Mouse (Mus musculus) cerebellum, adult 2 months (tissue): ENCODE measurements around the gene Dus3l. TPM values are rescaled to one million over a fixed set of nuclear protein-coding genes. Genes with fewer than 3 reads are reported as not detected.

Experiments
- DNase-seq, 2 experiments: peaks; one replicate each; pipeline ENCODE4 v3.0.0; 2021
- H3K27ac ChIP-seq: fragments of 200-500 bp; 2 replicates; pipeline ENCODE4 v1.5.1; 2012; ENCODE audit warnings: low read length, control low read depth, inconsistent platforms; ENCODE audit not compliant: insufficient read depth
- H3K27me3 ChIP-seq: fragments of 200-500 bp; 2 replicates; pipeline ENCODE4 v1.6.1; 2012; ENCODE audit warnings: inconsistent platforms, mild to moderate bottlenecking, low read length, moderate library complexity; ENCODE audit not compliant: control insufficient read depth, insufficient read depth
- H3K4me1 ChIP-seq: fragments of 200-500 bp; 2 replicates; pipeline ENCODE4 v1.6.1; 2011; ENCODE audit warnings: low read length; ENCODE audit not compliant: control insufficient read depth, insufficient read depth
- H3K4me3 ChIP-seq: fragments of 200-500 bp; replicated peaks from 2 replicates; pipeline ENCODE3; 2011; ENCODE audit warnings: mild to moderate bottlenecking, low read depth, low read length, control low read depth; ENCODE audit not compliant: insufficient read depth
- CTCF ChIP-seq: fragments of 200-500 bp; IDR thresholded peaks from 2 replicates; pipeline ENCODE4 v1.5.1; 2011; ENCODE audit warnings: low read depth, mild to moderate bottlenecking, control low read depth, low read length, moderate library complexity, borderline replicate concordance; ENCODE audit not compliant: insufficient read depth
- POLR2A ChIP-seq: fragments of 200-500 bp; IDR thresholded peaks from 2 replicates; pipeline ENCODE4 v1.6.1; 2011; ENCODE audit warnings: low read length, control low read depth, borderline replicate concordance; ENCODE audit not compliant: insufficient read depth
- WGBS: fragments of 180-500 bp; shearing (Covaris S2); methylation state at CpG from one replicate; pipeline ENCODE4 v1.1.7; 2018; 5-methylcytosine and 5-hydroxymethylcytosine counted together
- polyA plus RNA-seq: library from polyadenylated mRNA; depleted of rRNA; stranded (reverse); fragments of >200 nt; gene quantifications from 2 replicates; pipeline ENCODE4 v1.2.3, GENCODE M21; 2012

Gene Dus3l
- polyA plus RNA-seq, 1 experiment, result 168 TPM

DNA sequence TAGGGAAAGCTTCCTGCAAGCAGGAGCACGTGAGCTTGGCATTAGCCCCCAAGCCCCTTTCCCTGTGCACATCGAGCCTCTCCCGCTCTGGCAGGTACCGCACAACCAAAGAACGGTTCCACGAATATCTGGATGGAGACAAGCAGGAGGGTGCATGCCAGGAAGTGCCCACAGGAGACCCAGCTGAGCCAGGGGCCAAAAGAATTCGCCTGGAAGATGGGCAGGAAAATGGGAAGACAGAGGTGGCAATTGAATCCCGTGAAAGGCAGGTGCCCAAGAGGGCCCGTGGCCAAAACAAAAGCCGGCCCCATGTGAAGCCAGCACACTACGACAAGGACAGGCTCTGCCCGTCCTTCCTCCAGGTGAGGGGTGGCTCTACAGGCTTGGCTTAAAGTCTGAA is 874 bp downstream of the Dus3l start:
- Histone ChIP-seq H3K27me3 (no peaks in the 10 kb centered on the region), H3K4me1 (peaks cover 15% of the 10 kb centered on the region), H3K4me3 (peak overlapping the region; percentile 96), H3K27ac (peak overlapping the region; percentile 92; the same call in 1 of the 2 replicates)
- no peak for TF ChIP-seq CTCF
- no peak for TF ChIP-seq POLR2A
- no peak for DNase-seq
- 11% methylated on average over 12 of the region's 12 CpGs for WGBS

DNA sequence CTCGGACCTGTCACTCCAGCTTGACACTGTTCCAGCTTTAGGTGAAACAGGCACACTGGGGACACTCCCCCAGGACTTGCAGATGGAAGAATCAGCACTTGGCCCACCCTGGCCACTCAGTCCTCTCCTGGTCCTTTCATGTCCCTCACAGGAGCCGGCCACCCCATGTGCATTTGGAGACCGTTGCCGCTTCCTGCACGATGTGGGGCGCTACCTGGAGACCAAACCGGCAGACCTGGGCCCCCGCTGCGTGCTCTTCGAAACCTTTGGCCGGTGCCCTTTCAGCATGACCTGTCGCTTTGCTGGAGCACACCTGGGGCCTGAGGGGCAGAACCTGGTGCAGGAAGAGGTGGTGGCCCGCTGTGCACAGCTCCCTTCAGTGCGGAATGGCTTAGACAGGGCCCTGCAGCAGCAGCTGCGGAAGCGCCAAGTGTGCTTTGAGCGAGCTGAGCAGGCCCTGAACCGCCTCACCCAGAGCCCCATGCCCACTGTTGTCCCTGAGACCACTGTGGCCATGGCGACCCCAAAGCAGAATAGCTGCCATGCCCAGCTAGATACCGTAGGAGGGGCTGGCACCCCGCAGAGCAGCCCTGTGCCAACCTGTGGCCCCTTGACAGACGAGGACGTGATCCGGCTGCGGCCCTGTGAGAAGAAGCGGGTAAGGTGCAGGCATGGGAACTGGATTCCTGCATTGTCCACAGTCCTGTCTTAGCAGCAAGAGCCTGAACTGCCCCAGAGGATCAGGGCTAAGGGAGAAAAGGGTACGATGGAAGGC is 2.3 kb downstream of the Dus3l start:
- no peaks in the 10 kb centered on the region for H3K27me3 ChIP-seq
- no peak overlapping the region for H3K27ac ChIP-seq
- H3K4me1 ChIP-seq, result peaks cover 12% of the 10 kb centered on the region
- H3K4me3 ChIP-seq, result no peak overlapping the region
- DNase-seq, result peak in 1 of 2 experiments; percentile 27
- TF ChIP-seq CTCF, result no peak
- 86% methylated on average over 27 of the region's 27 CpGs for WGBS

- Histone ChIP-seq H3K27ac (no peak overlapping the region), H3K27me3 (no peaks in the 10 kb centered on the region), H3K4me1 (peaks cover 9% of the 10 kb centered on the region), H3K4me3 (no peak overlapping the region)
- DNase-seq, result peak in 1 of 2 experiments; percentile 27
- WGBS, result 90% methylated on average over 29 of the region's 29 CpGs
- no peak for TF ChIP-seq POLR2A
- TF ChIP-seq CTCF, result no peak
Measured at GRCm38 (mm10) chr17:56767531-56768135, 3.1 kb downstream of the Dus3l start.

DNA sequence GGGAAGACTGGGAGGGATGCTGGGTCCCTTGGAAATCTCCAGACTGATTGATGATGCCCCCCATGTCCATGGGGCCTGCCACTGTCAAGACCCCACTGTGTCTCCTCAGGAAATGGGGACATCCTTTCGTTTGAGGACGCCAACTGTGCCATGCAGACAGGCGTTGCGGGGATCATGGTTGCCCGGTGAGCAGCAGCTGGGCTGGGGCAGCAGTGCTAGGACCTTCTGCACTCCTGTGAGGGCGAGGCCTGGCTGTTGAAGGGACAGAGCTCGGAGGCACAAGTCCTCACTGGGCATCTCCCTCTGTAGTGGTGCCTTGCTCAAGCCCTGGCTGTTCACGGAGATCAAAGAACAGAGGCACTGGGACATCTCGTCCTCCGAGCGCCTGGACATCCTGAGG is 4.4 kb downstream of the Dus3l start:
- 91% methylated on average over 11 of the region's 11 CpGs for WGBS

DNA sequence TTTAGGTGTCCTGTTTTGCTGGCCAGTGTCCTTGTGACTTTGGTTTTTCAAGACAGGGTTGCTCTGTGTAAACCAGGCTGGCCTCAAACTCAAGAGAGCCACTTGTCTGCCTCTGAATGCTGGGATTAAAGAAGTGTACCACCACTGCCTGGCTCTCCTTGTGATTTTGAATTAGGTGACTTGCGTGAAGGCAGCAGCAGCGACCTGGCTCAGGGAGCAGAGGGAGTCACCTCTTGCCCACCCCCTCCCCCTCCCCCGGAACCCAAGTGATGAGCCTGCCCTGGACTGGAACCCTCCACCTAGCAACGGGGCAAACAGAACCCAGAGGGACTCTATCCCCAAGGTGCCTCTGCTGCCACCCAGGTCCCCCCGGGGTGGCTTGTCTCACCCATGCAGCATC is 5.4 kb downstream of the Dus3l start, which contains the start of gene Prr22:
Gene Prr22, plus strand, starts transcription at position 301 of the 400 bp plus-strand sequence.
- no peak within 1 kb of the TSS for H3K27ac ChIP-seq
- WGBS, result 90% methylated on average over 5 of the region's 5 CpGs
- peaks cover 3% of the 10 kb centered on the region; the same call in 1 of the 2 replicates for H3K4me1 ChIP-seq
- H3K27me3 ChIP-seq, result no peaks in the 10 kb centered on the region
- TF ChIP-seq CTCF (no peak), POLR2A (no peak)
- DNase-seq, result no peak
- no peak within 1 kb of the TSS for H3K4me3 ChIP-seq

More for the DNA sequence above, 4.4 kb downstream of the Dus3l start:
- peaks cover 3% of the 10 kb centered on the region; the same call in 1 of the 2 replicates for H3K4me1 ChIP-seq
- H3K27me3 ChIP-seq, result no peaks in the 10 kb centered on the region
- H3K4me3 ChIP-seq, result no peak overlapping the region
- no peak for DNase-seq
- H3K27ac ChIP-seq, result no peak overlapping the region
- no peak for TF ChIP-seq CTCF
- TF ChIP-seq POLR2A, result no peak

GRCm38 (mm10) chr17:56777568-56777967 is 13.0 kb downstream of the Dus3l start:
- H3K27me3 ChIP-seq, result no peaks in the 10 kb centered on the region
- H3K4me1 ChIP-seq, result no peaks in the 10 kb centered on the region
- DNase-seq, result no peak
- H3K27ac ChIP-seq, result no peak overlapping the region
- no peak for TF ChIP-seq CTCF
- TF ChIP-seq POLR2A, result no peak
- no peak overlapping the region for H3K4me3 ChIP-seq
- 91% methylated on average over 11 of the region's 11 CpGs for WGBS

DNA sequence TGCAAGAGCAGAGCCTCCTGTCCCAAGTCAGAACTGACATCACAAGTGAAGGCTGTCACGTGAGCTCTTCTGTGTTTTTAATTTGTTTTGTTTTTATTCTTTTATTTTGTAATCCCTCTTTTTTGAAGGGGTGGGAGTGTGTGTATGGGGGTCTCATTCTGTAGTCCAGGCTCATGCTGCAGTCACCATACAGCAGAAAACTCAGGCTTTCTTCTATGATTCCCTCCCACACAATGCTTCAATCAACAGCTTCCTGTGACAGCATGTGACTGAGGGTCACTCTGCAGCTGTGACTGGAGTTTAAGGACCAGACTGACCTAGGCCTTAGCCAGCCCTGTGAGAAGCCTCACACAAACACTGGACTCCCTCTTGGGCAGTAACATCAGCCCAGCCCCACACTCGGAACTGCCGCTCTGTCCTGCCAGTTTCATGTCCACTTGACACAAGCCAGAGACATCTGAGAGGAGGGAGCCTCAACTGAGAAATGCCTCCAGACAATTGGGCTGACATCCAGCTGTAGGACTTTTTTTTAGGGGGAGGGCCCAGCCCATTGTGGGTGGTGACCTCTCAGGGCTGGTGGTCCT is 14.3 kb downstream of the Dus3l start:
- Histone ChIP-seq H3K4me1 (no peaks in the 10 kb centered on the region), H3K27ac (no peak overlapping the region), H3K4me3 (no peak overlapping the region), H3K27me3 (no peaks in the 10 kb centered on the region)
- DNase-seq, result no peak
- WGBS, result 61% methylated on average over 3 of the region's 3 CpGs
- TF ChIP-seq CTCF (no peak), POLR2A (no peak)
